Mouse (Mus musculus) c-Kit-negative CD71-positive TER-119-positive erythroid progenitor cells, embryonic 14.5 days (primary cell): ENCODE measurements at regions not wholly inside any gene's neighbourhood (a gene's known extent, or its start where the extent isn't known, plus 50 kb on each side); places are given as distances from the start of the nearest gene placed in this dataset.

Source experiments
- DNase-seq: peaks from one replicate; pipeline ENCODE4 v3.0.0-alpha.2; 2013; ENCODE audit warnings: low read depth, low spot score

GRCm38 (mm10) chr19:55985518-55985917 lies 243.9 kb downstream of the Tcf7l2 start:
- DNase-seq: no peak

- no peak for DNase-seq
Measured at GRCm38 (mm10) chr19:55991791-55992726, 250.4 kb downstream of the Tcf7l2 start.

- DNase-seq: no peak
Measured at GRCm38 (mm10) chr19:55992727-55993066, 251.1 kb downstream of the Tcf7l2 start.

DNA sequence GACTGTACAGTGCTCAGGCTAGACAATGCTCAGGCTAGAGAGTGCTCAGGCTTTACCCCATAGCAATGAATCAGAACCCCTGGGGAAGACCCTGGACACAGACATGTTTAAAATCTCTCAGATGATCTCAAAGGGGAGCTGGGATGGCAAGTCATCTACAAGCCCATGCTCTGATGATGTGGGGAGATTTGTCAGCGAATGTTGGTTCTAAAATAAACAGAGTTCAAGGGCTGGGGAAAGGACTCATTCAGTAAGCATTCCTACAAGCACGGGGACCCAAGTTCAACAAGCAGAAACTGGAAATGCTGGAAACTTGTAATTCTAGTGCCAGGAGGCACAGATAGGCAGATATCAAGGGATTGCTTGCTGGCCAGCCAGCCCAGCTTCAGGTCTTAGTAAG lies 254.1 kb downstream of the Tcf7l2 start:
- no peak for DNase-seq

GRCm38 (mm10) chr19:55998454-55999180 lies 257.0 kb downstream of the Tcf7l2 start:
- DNase-seq: no peak

DNA sequence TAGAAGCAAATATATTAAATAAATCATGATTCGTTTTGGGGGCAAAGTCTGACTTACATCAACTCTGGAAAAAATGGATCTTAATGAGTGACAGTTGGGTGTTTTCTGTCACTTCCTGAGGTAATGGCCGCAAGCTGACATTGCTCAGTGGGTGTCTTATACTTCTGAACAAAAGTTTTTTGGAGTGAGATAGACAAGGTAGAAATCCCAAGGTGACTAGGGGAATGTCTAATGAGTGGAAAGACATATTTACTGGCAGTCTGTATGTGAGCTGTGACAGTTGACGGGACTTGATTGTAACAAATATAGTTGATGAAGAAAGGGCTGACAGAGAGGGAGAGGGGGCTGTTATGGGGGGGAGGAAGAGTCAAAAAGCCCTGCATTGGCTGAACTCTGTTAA lies 257.8 kb downstream of the Tcf7l2 start:
- no peak for DNase-seq

GRCm38 (mm10) chr19:56001428-56001827 lies 259.8 kb downstream of the Tcf7l2 start:
- no peak for DNase-seq

DNA sequence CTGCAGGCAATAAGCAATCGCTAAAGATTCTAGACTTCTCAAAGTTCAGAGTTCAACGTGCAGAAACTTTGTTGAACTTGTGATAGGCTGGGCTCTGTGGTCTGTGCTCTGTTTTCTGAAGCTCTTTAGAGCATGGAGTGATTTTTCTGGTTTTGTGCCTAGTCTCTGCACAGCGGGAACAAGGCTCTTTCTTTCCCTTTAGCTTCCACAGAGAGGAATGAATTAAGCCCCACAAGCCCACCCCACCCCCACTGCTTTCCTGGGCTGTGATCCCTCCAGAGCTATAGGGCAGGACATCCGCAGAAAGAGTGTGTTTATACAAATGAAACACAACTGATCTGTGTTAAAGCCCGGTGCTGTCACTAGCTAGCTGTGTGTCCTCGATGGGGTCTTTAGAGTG lies 264.3 kb downstream of the Tcf7l2 start:
- DNase-seq: no peak

GRCm38 (mm10) chr19:56007433-56007832 lies 265.8 kb downstream of the Tcf7l2 start:
- DNase-seq: no peak

DNA sequence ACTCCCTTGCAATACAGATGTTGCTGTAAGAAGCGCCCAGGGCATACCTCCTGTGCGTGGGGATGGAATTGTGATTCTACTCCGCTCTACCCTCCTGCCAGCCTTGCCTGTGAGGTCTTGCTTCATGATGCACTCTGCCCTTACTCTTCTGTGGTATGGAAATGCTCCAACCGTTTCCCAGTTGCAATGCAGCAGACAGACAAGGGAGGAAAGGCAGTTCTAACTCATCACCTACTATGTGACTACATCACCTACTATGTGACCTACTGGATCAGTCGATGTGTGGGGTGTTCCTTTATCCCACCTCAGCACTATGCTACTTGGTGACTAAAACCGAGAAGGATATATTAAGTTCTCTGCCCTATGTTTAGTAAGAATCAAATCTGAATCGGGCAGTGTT lies 269.1 kb downstream of the Tcf7l2 start:
- DNase-seq: no peak

DNA sequence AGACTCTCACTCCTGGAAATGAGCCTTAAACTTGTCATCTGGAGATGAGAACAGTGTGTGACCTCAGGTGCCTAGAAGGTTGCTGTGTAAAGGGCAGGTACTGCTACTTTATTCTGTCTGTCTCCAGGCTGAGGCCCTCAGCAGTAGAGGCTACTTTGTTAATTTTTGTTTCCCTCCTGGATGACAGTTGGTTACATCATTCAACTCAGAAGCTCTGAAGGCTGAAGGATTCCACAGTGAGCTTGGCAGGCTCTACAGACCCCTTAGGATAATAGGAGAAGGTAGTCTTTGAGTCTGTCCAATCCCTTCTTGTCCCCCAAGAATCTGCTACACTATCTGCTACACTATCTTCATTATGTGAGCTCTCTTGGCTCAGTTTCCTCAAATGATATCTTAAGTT lies 269.7 kb downstream of the Tcf7l2 start:
- no peak for DNase-seq

- DNase-seq: no peak
Measured at GRCm38 (mm10) chr19:56016548-56017346, 270.2 kb upstream of the Habp2 start.

- no peak for DNase-seq
Measured at GRCm38 (mm10) chr19:56017524-56017923, 269.4 kb upstream of the Habp2 start.

GRCm38 (mm10) chr19:56019143-56019542 lies 267.8 kb upstream of the Habp2 start:
- no peak for DNase-seq

DNA sequence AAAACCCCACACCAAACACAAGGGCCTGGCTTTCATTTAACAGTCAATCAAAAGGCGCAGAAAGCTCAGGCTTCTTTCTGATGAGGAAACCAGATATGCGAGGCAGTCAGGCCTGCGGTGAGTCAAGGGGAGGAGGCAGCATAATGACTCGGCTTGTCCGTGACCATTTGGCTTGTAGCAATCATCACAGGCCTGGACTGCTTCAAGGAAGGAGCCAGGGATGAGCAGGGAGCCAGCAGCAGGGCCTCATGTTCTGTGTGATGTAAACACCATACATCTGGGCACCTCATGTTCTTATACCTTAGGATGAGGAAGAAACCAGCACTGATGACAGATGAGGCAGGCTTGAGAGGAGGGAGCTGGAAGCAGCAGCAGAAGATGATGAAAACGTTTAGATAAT lies 264.6 kb upstream of the Habp2 start:
- DNase-seq: no peak

- no peak for DNase-seq
Measured at GRCm38 (mm10) chr19:56024599-56024998, 262.3 kb upstream of the Habp2 start.

GRCm38 (mm10) chr19:56029428-56030281 lies 257.3 kb upstream of the Habp2 start:
- DNase-seq: no peak

DNA sequence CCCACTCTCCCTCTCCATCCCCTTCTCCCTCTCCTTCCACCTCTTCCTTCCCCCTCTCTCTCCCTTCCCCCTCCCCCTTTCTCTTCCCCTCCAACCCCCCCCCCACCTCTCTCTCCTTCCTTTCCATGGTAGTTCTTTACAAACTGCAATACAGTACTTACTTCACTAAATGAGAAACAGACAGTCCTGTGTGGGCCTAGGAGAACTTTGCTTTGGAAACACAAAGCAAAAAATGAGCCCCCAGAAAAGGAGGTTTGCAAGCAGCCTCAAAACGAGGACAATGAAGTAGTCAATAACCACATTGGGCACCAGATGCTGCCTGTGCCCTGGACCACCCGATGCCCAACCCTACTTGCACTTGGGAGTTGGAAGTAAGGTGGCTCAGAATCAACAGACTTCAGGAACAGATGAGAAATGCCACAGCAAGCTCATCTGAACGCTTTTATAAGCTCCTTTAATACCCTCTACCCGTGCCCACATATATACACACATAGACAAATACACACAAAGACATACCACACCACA lies 256.5 kb upstream of the Habp2 start:
- DNase-seq: no peak

DNA sequence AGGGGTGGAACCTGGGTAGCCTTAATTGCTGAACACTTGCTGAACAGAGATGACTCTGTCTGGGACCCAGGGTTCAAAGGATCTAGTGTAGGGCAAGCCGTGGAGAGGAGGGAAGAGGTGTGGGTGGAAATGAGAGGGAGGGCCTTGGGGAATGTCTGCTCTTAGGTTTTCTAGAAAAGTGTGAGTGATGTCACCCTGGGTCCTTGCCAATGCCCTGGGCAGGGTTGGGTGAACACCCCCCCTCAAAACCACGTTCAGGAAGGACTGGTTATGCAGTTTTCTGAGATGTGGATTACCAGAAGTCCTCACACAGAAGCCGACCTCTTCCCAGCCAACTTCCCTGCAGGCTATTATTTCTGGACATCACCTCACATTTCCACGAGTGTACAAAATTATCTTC lies 252.4 kb upstream of the Habp2 start:
- DNase-seq: no peak

GRCm38 (mm10) chr19:56037584-56037983 lies 249.4 kb upstream of the Habp2 start:
- DNase-seq: no peak
